Comparison of ENCODE assay signal across 32 mouse cellular contexts in the genomic region with DNA sequence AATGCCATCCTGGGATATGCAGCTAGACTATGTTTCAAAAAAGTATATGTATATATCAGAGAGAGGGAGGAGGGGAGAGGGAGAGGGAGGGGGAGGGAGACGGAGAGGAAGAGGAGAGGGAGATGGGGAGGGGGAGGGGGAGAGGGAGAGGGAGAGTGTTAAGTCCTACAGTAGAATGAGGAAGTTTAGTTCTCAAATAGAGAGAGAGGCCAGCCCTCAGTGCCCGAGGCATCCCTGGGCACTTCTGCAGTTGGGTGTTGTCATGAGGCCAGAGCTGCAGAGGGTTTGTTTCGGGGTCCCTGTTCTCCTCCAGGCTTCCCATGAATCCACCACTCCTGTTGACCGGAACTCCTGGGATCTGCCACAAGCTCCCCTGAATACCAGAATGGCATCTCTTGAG. TPM values are rescaled to one million over a fixed set of nuclear protein-coding genes. Genes with fewer than 3 reads are reported as not detected.
"Had no signal": no experiment of that assay in that cellular context is flagged by ENCODE, and none has a peak within 500 bp of the region (broad histone marks: within the 10 kb centered on the region; RNA-seq: fewer than 3 reads in every experiment).

No protein-coding gene starts in this region.

- H3K27ac ChIP-seq: gastrocnemius, adult 2 months; heart, adult 2 months; heart, embryonic 10.5 days; hindbrain, embryonic 10.5 days; hindbrain, embryonic 13.5 days; hindbrain, embryonic 15.5 days; hindbrain, postnatal 0 days; kidney, embryonic 15.5 days; kidney, postnatal 0 days; limb, embryonic 13.5 days; limb, embryonic 15.5 days; liver, embryonic 12.5 days had no signal

- H3K36me3 ChIP-seq: heart, embryonic 10.5 days; heart, embryonic 12.5 days; hindbrain, embryonic 10.5 days; hindbrain, embryonic 13.5 days; hindbrain, embryonic 15.5 days; kidney, embryonic 15.5 days; limb, embryonic 13.5 days; limb, embryonic 15.5 days; liver, embryonic 12.5 days had no signal

- DNase-seq: gastrocnemius, adult 2 months; gastrocnemius, postnatal 10 days; gastrocnemius, postnatal 25 days; heart, adult 11 months; heart, adult 2 months; heart, postnatal 10 days; heart, postnatal 4 days; kidney, adult 11 months; kidney, adult 2 months; kidney, adult 9 months; kidney, postnatal 14 days; kidney, postnatal 36 days; layer of hippocampus, adult 9-11 months; layer of hippocampus, postnatal 36 days; left cerebral cortex, postnatal 4 days had no signal

- H3K9ac ChIP-seq: heart, embryonic 12.5 days; hindbrain, embryonic 13.5 days; hindbrain, embryonic 15.5 days; kidney, embryonic 15.5 days; limb, embryonic 13.5 days; limb, embryonic 15.5 days; liver, embryonic 12.5 days had no signal

- H3K9me3 ChIP-seq: heart, embryonic 10.5 days; heart, embryonic 12.5 days; hindbrain, embryonic 10.5 days; hindbrain, embryonic 13.5 days; hindbrain, embryonic 15.5 days; kidney, embryonic 15.5 days; limb, embryonic 13.5 days; limb, embryonic 15.5 days; liver, embryonic 12.5 days had no signal

- H3K4me1 ChIP-seq: heart, embryonic 12.5 days; hindbrain, embryonic 10.5 days; hindbrain, embryonic 13.5 days; hindbrain, embryonic 15.5 days; limb, embryonic 13.5 days; limb, embryonic 15.5 days had no signal

- H3K4me2 ChIP-seq: heart, embryonic 12.5 days; hindbrain, embryonic 13.5 days; hindbrain, embryonic 15.5 days; kidney, embryonic 15.5 days; limb, embryonic 13.5 days; limb, embryonic 15.5 days; liver, embryonic 12.5 days had no signal

- H3K27me3 ChIP-seq: heart, embryonic 12.5 days; hindbrain, embryonic 13.5 days; hindbrain, embryonic 15.5 days; liver, embryonic 12.5 days had no signal

- ATAC-seq: hindbrain, postnatal 0 days; intestine, embryonic 16.5 days; liver, embryonic 12.5 days had no signal

- H3K4me3 ChIP-seq: gastrocnemius, adult 2 months; heart, adult 2 months; heart, embryonic 10.5 days; heart, embryonic 12.5 days; hindbrain, embryonic 10.5 days; hindbrain, embryonic 13.5 days; hindbrain, embryonic 15.5 days; kidney, embryonic 15.5 days; limb, embryonic 13.5 days; limb, embryonic 15.5 days; liver, embryonic 12.5 days had no signal

RNA-seq across cellular contexts. Expression of a gene that starts 27.5 kb away (rescaled TPM):
- total RNA-seq: gastrocnemius, adult 2 months; heart, adult 2 months; heart, postnatal 10 days; heart, postnatal 25 days; left cerebral cortex, postnatal 10 days; left cerebral cortex, postnatal 25 days had no signal
- polyA plus RNA-seq: heart, embryonic 14.5 days; hindbrain, embryonic 10.5 days; limb, embryonic 11.5 days had no signal
